Mouse (Mus musculus) liver, embryonic 15.5 days (tissue): ENCODE measurements around the gene Spata1. TPM values are rescaled to one million over a fixed set of nuclear protein-coding genes. Genes with fewer than 3 reads are reported as not detected.
A peak's percentile ranks its signal among the peaks of the same experiment; 100 is the strongest.

Experiments used
- ATAC-seq: fragments of 200-750 bp; cut with Nextera tagmentation; 2 replicates; pipeline ENCODE4 v1.8.0; 2017; ENCODE audit warnings: moderate number of reproducible peaks, mild to moderate bottlenecking, moderate library complexity; ENCODE audit not compliant: insufficient read depth
- H3K27ac ChIP-seq: fragments of 300-500 bp; sonication (generic); replicated peaks from 2 replicates; pipeline ENCODE4 v1.5.1; 2015; ENCODE audit warnings: mild to moderate bottlenecking, inconsistent platforms
- H3K27me3 ChIP-seq: fragments of 300-500 bp; sonication (generic); 2 replicates; pipeline ENCODE4 v1.6.1; 2015; ENCODE audit warnings: mild to moderate bottlenecking, inconsistent platforms
- H3K36me3 ChIP-seq: fragments of 300-500 bp; sonication (generic); replicated peaks from 2 replicates; pipeline ENCODE4 v1.6.1; 2015; ENCODE audit warnings: moderate library complexity, mild to moderate bottlenecking, inconsistent platforms
- H3K4me1 ChIP-seq: fragments of 300-500 bp; sonication (generic); replicated peaks from 2 replicates; pipeline ENCODE4 v1.6.1; 2015; ENCODE audit warnings: inconsistent platforms
- H3K4me2 ChIP-seq: fragments of 300-500 bp; sonication (generic); 2 replicates; pipeline ENCODE4 v1.6.1; 2015; ENCODE audit warnings: moderate library complexity, mild to moderate bottlenecking, inconsistent platforms
- H3K4me3 ChIP-seq: fragments of 300-500 bp; sonication (generic); replicated peaks from 2 replicates; pipeline ENCODE4 v1.5.1; 2015; ENCODE audit warnings: mild to moderate bottlenecking, inconsistent platforms
- H3K9ac ChIP-seq: fragments of 300-500 bp; sonication (generic); 2 replicates; pipeline ENCODE4 v1.6.1; 2015; ENCODE audit warnings: moderate library complexity, mild to moderate bottlenecking, inconsistent platforms
- H3K9me3 ChIP-seq: fragments of 300-500 bp; sonication (generic); replicated peaks from 2 replicates; pipeline ENCODE4 v1.6.1; 2016; ENCODE audit warnings: inconsistent platforms
- WGBS: fragments of 180-500 bp; shearing (Covaris S2); methylation state at CpG from one replicate; pipeline ENCODE4 v1.1.7; 2015; ENCODE audit warnings: mixed read lengths; ENCODE audit not compliant: insufficient replicate concordance; 5-methylcytosine and 5-hydroxymethylcytosine counted together
- polyA plus RNA-seq: library from polyadenylated mRNA; unstranded; fragments of >200 nt; fragmentation: Nextera tagmentation; extraction: Ambion mirVana; gene quantifications from 2 replicates; pipeline ENCODE4 v1.2.1, GENCODE M21; 2015

The Spata1 gene
- polyA plus RNA-seq, 1 experiment from 2014 or later = 0.96 TPM

GRCm38 (mm10) chr3:146419534-146419933 lies 80.0 kb downstream of the Spata1 start:
- peaks cover 24% of the 10 kb centered on the region for H3K4me1 ChIP-seq
- no peaks in the 10 kb centered on the region for H3K27me3 ChIP-seq
- WGBS = 86% methylated on average over 9 of the region's 9 CpGs
- peaks cover 98% of the 10 kb centered on the region for H3K36me3 ChIP-seq
- no peak overlapping the region for H3K27ac ChIP-seq
- no peaks in the 10 kb centered on the region for H3K9me3 ChIP-seq
- no peak overlapping the region for H3K4me2 ChIP-seq
- ATAC-seq = no peak
- no peak overlapping the region for H3K9ac ChIP-seq
- H3K4me3 ChIP-seq = no peak overlapping the region

GRCm38 (mm10) chr3:146418901-146419300 lies 80.7 kb downstream of the Spata1 start:
- WGBS = 42% methylated on average over 7 of the region's 7 CpGs
- Histone ChIP-seq H3K9me3 (no peaks in the 10 kb centered on the region), H3K27me3 (no peaks in the 10 kb centered on the region), H3K4me2 (no peak overlapping the region), H3K27ac (0 out of 2 replicates have a peak overlapping the region, but pooled peaks have one; percentile 14), H3K36me3 (peaks cover 99% of the 10 kb centered on the region), H3K4me3 (no peak overlapping the region), H3K4me1 (peaks cover 30% of the 10 kb centered on the region), H3K9ac (no peak overlapping the region)
- ATAC-seq = no peak

DNA sequence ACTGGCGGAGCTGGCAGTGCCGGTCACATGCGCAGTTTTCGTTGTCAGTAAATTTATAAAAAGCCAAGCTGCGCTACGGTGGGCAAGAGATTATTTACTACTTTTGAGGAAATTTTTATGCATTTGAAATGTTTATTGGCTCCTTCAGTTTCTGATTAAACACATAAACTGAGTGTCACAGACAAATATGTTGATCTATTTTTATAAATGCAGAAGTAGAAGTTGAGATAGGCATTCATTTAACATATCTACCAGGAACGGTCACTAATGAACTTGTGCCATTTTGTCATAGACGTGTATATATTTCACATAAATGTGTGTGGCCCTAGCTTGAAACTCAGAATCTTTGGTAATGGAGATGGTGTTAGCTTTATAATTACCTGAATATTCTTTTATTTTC lies 81.7 kb downstream of the Spata1 start:
- H3K27me3 ChIP-seq = no peaks in the 10 kb centered on the region
- H3K4me1 ChIP-seq = peaks cover 41% of the 10 kb centered on the region
- ATAC-seq = no peak
- H3K36me3 ChIP-seq = peaks cover 99% of the 10 kb centered on the region
- H3K9ac ChIP-seq = no peak overlapping the region
- no peak overlapping the region for H3K4me2 ChIP-seq
- H3K9me3 ChIP-seq = no peaks in the 10 kb centered on the region
- WGBS = 91% methylated on average over 8 of the region's 8 CpGs
- H3K4me3 ChIP-seq = no peak overlapping the region
- H3K27ac ChIP-seq = no peak overlapping the region

- no peak overlapping the region for H3K9ac ChIP-seq
- no peaks in the 10 kb centered on the region for H3K9me3 ChIP-seq
- no peak for ATAC-seq
- H3K4me3 ChIP-seq = no peak overlapping the region
- H3K27ac ChIP-seq = no peak overlapping the region
- no peak overlapping the region for H3K4me2 ChIP-seq
- peaks cover 87% of the 10 kb centered on the region for H3K36me3 ChIP-seq
- 91% methylated on average over 12 of the region's 12 CpGs for WGBS
- no peaks in the 10 kb centered on the region for H3K27me3 ChIP-seq
- H3K4me1 ChIP-seq = peaks cover 67% of the 10 kb centered on the region
Observed at GRCm38 (mm10) chr3:146414555-146414954, 85.0 kb downstream of the Spata1 start.

DNA sequence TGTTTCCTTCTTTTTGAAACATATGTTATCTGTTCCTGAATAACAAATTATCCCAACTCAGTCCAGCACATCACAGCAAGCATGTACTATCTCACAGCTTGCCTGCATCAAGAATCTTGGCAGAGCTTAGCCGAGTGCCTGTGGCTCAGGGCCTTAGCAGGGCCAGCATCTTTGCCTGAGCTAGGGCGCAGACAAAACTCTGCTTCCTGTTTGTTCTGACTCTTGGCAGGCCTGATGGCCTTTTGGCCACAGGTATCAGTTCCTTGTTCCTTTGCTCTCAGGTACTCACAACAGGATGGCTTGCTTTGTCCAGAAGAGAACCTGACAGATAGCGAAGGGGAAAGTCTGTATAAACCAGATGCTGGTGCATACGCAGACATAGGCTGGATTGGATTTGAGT lies 85.6 kb downstream of the Spata1 start:
- no peak overlapping the region for H3K27ac ChIP-seq
- no peak for ATAC-seq
- WGBS = 86% methylated on average over 4 of the region's 4 CpGs

GRCm38 (mm10) chr3:146413016-146413415 lies 86.5 kb downstream of the Spata1 start:
- Histone ChIP-seq H3K9ac (no peak overlapping the region), H3K27me3 (no peaks in the 10 kb centered on the region), H3K4me3 (no peak overlapping the region), H3K4me1 (peaks cover 82% of the 10 kb centered on the region), H3K4me2 (no peak overlapping the region), H3K27ac (no peak overlapping the region), H3K9me3 (no peaks in the 10 kb centered on the region), H3K36me3 (peaks cover 88% of the 10 kb centered on the region)
- ATAC-seq = no peak
- 93% methylated on average over 13 of the region's 13 CpGs for WGBS

More for the DNA sequence above, 85.6 kb downstream of the Spata1 start:
- H3K9me3 ChIP-seq = no peaks in the 10 kb centered on the region
- no peak overlapping the region for H3K4me3 ChIP-seq
- H3K4me1 ChIP-seq = peaks cover 72% of the 10 kb centered on the region
- H3K36me3 ChIP-seq = peaks cover 87% of the 10 kb centered on the region
- H3K4me2 ChIP-seq = no peak overlapping the region
- no peak overlapping the region for H3K9ac ChIP-seq
- no peaks in the 10 kb centered on the region for H3K27me3 ChIP-seq

GRCm38 (mm10) chr3:146412480-146412879 lies 87.1 kb downstream of the Spata1 start:
- H3K4me3 ChIP-seq = no peak overlapping the region
- 90% methylated on average over 7 of the region's 7 CpGs for WGBS
- H3K9ac ChIP-seq = no peak overlapping the region
- no peaks in the 10 kb centered on the region for H3K27me3 ChIP-seq
- H3K27ac ChIP-seq = no peak overlapping the region
- H3K4me2 ChIP-seq = no peak overlapping the region
- no peak for ATAC-seq
- no peaks in the 10 kb centered on the region for H3K9me3 ChIP-seq
- peaks cover 88% of the 10 kb centered on the region for H3K36me3 ChIP-seq
- H3K4me1 ChIP-seq = peaks cover 84% of the 10 kb centered on the region

DNA sequence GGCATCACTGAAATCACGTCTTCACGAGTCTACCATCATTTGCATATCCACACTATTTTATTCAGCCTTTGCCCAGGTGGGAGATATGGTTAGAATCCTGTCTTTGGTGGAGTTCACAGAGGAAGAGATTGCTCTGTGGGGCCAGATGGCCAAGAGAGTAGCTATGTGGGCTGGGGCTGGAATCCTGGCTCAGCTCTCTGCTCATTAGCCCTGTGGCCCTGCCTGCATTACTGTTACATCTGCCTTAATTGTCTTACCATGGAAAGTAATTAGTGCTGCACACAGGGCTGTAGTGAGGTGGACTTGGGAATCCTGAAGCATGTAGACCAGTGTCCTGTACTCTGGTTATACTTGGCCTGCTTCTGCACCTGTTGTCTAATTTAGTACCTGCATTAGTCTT lies 87.5 kb downstream of the Spata1 start:
- WGBS = 68% methylated on average over 2 of the region's 2 CpGs
- Histone ChIP-seq H3K27ac (no peak overlapping the region), H3K4me2 (no peak overlapping the region), H3K9me3 (no peaks in the 10 kb centered on the region), H3K9ac (no peak overlapping the region), H3K27me3 (no peaks in the 10 kb centered on the region), H3K36me3 (peaks cover 88% of the 10 kb centered on the region), H3K4me1 (peaks cover 88% of the 10 kb centered on the region), H3K4me3 (no peak overlapping the region)
- ATAC-seq = no peak

DNA sequence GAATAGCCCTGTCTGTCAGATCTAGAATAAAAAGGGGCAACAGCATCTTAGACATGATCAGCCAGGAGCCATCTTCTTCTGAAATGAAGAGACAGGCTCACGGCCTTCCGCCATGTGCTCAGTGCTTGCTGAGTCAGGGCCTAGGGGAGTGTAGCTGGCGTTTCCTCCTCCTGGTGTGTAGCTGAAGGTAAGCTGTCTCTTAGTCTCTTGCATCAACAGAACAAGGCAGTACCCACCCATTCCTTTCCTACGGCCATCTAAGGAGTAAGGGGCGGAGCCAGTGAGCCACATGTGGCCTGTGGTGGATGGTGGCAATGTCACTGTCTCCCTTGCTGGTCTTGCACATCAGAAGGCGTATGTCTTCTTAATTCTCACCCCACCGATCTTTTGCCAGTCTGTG lies 89.4 kb downstream of the Spata1 start:
- peaks cover 97% of the 10 kb centered on the region for H3K4me1 ChIP-seq
- ATAC-seq = peak; percentile 12
- 0 out of 2 replicates have a peak overlapping the region, but pooled peaks have one; percentile 5 for H3K4me3 ChIP-seq
- H3K27me3 ChIP-seq = no peaks in the 10 kb centered on the region
- no peaks in the 10 kb centered on the region for H3K9me3 ChIP-seq
- H3K27ac ChIP-seq = peak overlapping the region; percentile 75
- no peak overlapping the region for H3K9ac ChIP-seq
- 45% methylated on average over 7 of the region's 7 CpGs for WGBS
- H3K36me3 ChIP-seq = peaks cover 77% of the 10 kb centered on the region
- H3K4me2 ChIP-seq = peak overlapping the region; percentile 94

Other genes with a start within 250 kb of the Spata1 start
- 81.7 and 84.5 TPM in 2 replicates for gene Ssx2ip, start 95.1 kb downstream of the Spata1 start, polyA plus RNA-seq
- 5.3 and 5.4 TPM in 2 replicates for gene Ctbs, start 50.0 kb downstream of the Spata1 start, polyA plus RNA-seq
- gene Gng5, start 54 bp upstream of the Spata1 start, polyA plus RNA-seq = 458 and 540 TPM in 2 replicates
- 25.7 and 25.9 TPM in 2 replicates for gene Rpf1, start 21.7 kb upstream of the Spata1 start, polyA plus RNA-seq
- 30.4 and 56.2 TPM in 2 replicates for gene Uox, start 70.7 kb upstream of the Spata1 start, polyA plus RNA-seq
- 2.1 and 3.3 TPM in 2 replicates for gene Dnase2b, start 115.8 kb upstream of the Spata1 start, polyA plus RNA-seq
- not detected in 2 replicates for gene 4930503B20Rik, start 151.6 kb upstream of the Spata1 start, polyA plus RNA-seq
- gene Samd13, start 185.8 kb upstream of the Spata1 start, polyA plus RNA-seq = 0.33 and 0.45 TPM in 2 replicates